Mouse (Mus musculus): Measurements from ENCODE around the gene Gtpbp1. TPM values are rescaled to one million over a fixed set of nuclear protein-coding genes. Genes with fewer than 3 reads are reported as not detected.

Gene Gtpbp1
- polyA plus RNA-seq, 1 experiment from 2014 or later: 38.1 TPM

DNA sequence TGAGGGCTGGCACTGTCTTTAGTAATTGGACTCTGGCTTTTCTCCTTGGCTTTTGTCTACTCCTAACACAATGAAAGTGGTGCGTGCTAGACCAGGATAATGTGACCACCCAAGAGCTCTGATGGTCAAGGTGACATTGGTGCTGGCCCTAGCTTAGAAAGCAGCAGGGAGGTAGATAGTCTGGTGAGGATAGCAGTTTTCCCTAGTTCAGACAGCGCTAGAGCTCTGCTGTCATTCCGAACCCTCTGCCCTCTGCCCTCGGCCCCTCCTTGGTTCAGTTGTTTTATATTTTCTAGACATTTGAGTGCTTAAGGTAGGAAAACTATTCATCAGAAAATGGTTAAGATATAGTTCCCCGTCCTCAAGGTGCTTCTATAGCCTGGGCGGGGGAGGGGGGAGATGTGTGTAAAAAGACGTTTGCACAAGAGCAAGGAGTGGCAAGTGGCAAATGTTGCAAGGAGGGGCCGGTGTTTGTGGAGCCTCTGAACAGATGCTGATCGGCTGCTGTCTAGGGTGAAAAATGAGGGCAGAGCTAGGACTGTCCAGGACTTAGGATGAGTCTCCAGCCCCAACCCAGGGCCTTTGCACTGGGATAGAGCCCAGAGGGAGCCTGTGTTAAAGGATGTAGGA is 7.0 kb downstream of the Gtpbp1 start:
- H3K4me3 ChIP-seq: no peak overlapping the region
- no peak overlapping the region; the same call in 1 of the 2 replicates for H3K9ac ChIP-seq
- no peaks in the 10 kb centered on the region for H3K9me3 ChIP-seq
- H3K4me2 ChIP-seq: no peak overlapping the region
- no peak for ATAC-seq (ENCODE audit: low read depth)
- peak overlapping the region; percentile 61 for H3K27ac ChIP-seq (replicated peaks)
- no peaks in the 10 kb centered on the region; the same call in 1 of the 2 replicates for H3K36me3 ChIP-seq
- WGBS: 75% methylated on average over 9 of the region's 9 CpGs
- peaks cover 28% of the 10 kb centered on the region for H3K4me1 ChIP-seq (replicated peaks)
- H3K27me3 ChIP-seq: no peaks in the 10 kb centered on the region

DNA sequence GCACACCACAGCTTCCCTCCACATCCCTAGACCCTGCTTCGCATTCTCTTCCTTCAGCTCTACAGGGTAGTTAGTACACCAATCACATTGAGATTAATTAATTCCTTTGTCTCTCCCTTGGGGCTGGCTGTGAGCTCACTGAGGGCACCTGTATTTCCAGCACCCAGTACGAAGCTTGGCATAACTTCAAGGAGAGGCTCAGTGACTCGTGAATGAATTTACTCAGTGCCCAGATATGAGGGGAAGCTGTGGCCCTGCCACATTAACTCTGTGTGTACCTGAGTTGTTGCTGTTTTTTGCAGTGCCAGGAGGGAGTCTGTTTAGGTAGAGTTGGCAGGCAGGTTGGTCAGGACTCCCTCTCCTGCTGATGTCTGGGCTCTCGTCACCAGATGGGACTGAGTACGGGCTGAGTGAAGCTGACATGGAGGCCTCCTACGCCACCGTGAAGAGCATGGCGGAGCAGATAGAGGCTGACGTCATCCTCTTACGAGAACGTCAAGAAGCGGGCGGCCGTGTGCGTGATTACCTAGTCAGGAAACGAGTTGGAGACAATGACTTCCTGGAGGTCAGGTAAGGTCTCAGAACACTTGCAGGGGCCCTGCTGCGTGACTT is 16.1 kb downstream of the Gtpbp1 start:
- 87% methylated on average over 17 of the region's 17 CpGs for WGBS
- no peak overlapping the region for H3K27ac ChIP-seq (replicated peaks)
- no peaks in the 10 kb centered on the region; the same call in 1 of the 2 replicates for H3K4me1 ChIP-seq (replicated peaks)
- ATAC-seq (ENCODE audit: low read depth): no peak
- H3K4me3 ChIP-seq: no peak overlapping the region
- H3K4me2 ChIP-seq: no peak overlapping the region
- peaks cover 56% of the 10 kb centered on the region for H3K36me3 ChIP-seq
- H3K9ac ChIP-seq: no peak overlapping the region
- no peaks in the 10 kb centered on the region for H3K9me3 ChIP-seq
- no peaks in the 10 kb centered on the region for H3K27me3 ChIP-seq

DNA sequence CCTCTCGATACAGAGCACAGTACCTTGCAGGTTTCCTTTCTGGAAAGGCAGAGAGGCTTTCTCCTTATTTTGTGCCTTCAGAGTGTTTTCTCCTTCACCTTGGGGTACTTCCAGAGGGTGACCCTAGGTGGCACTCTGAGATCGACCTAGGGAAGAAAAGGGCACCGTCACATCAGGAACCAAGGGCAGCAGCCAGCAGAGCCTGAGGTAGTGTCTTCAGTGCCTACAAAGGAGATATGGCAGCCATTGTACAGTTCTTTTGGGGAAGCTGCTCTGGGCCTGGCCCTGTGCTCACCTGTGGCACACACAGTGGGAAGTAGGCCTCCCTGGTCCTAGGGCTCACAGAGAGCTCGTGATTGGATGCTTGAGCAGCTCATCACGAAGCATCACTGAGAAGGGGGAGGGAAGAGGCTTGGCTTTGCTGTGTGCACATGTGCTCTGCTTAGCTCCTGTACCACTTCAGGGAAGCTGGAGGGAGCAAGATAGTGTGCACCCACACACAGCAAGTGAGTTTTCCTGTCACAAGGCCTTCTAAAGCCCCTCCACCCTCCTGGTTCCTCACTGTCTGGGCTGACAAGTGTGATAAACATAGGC is 17.7 kb downstream of the Gtpbp1 start:
- ATAC-seq (ENCODE audit: low read depth): no peak
- Histone ChIP-seq H3K9me3 (no peaks in the 10 kb centered on the region), H3K27me3 (no peaks in the 10 kb centered on the region), H3K36me3 (peaks cover 72% of the 10 kb centered on the region), H3K27ac (replicated peaks) (no peak overlapping the region), H3K4me2 (no peak overlapping the region), H3K4me1 (replicated peaks) (no peaks in the 10 kb centered on the region; the same call in 1 of the 2 replicates), H3K9ac (no peak overlapping the region), H3K4me3 (no peak overlapping the region)
- WGBS: 89% methylated on average over 5 of the region's 5 CpGs

DNA sequence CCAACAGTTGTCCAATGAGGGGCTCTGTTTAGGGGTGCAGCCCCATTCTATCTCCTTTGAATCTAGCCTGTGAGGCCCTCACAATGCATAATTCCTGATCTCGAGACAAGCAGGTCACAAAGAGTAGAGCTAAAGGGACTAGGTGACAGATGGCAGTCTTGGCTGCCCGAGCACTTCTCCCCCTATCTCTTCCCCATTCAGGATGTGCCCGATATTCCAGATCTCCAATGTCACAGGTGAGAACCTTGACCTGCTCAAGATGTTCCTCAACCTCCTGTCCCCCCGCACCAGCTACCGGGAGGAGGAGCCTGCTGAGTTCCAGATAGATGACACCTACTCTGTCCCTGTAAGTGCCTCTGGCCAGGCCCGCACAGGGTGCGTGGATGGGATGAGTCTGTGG is 25.0 kb downstream of the Gtpbp1 start:
- Histone ChIP-seq H3K4me2 (no peak overlapping the region), H3K9ac (no peak overlapping the region), H3K27ac (replicated peaks) (no peak overlapping the region), H3K27me3 (no peaks in the 10 kb centered on the region), H3K4me3 (no peak overlapping the region), H3K36me3 (peaks cover 98% of the 10 kb centered on the region), H3K4me1 (replicated peaks) (no peaks in the 10 kb centered on the region), H3K9me3 (no peaks in the 10 kb centered on the region)
- ATAC-seq (ENCODE audit: low read depth): no peak
- 94% methylated on average over 7 of the region's 7 CpGs for WGBS

DNA sequence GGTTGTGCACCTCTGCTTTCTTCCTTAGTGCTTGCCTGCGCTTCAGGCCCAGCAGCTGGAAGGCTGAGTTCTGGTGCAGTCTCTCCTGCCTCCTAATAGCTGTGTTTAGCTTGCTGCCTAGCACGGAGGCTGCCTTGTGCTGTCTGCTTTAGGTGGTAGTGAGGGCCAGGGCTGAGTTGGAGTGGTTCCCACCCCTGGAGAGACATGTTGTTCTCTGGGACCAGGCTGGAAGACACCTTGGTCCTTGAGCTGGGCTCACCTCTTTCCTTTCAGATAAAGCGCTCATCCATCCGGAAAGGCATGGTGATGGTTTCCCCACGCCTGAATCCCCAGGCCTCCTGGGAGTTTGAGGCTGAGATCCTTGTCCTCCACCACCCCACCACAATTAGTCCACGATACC is 26.1 kb downstream of the Gtpbp1 start:
- Histone ChIP-seq H3K27ac (replicated peaks) (no peak overlapping the region), H3K9ac (no peak overlapping the region), H3K9me3 (no peaks in the 10 kb centered on the region), H3K36me3 (peaks cover 96% of the 10 kb centered on the region), H3K27me3 (no peaks in the 10 kb centered on the region), H3K4me1 (replicated peaks) (no peaks in the 10 kb centered on the region), H3K4me3 (no peak overlapping the region), H3K4me2 (no peak overlapping the region)
- 92% methylated on average over 6 of the region's 6 CpGs for WGBS
- no peak for ATAC-seq (ENCODE audit: low read depth)

DNA sequence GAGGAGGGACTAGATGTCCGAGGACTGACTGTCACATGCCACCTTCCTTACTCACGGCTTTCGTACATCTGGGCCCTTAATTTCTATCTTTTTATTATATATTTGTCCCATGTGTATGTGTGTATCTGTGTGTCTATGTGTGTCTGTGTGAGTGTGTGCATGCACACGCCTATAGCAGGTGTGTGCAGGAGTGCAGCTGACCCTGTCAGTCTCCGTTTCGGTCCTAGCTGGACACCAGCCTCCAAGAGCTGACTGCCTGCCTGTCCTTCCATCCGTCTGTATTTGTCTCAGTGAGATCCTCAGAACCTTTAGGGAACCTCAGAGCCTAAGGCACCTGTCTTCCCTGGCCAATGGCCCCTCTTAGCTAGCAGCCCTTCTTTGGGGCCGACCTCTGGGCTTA is 29.6 kb downstream of the Gtpbp1 start:
- H3K4me1 ChIP-seq (replicated peaks): no peaks in the 10 kb centered on the region
- peaks cover 80% of the 10 kb centered on the region for H3K36me3 ChIP-seq
- no peaks in the 10 kb centered on the region for H3K9me3 ChIP-seq
- H3K27me3 ChIP-seq: no peaks in the 10 kb centered on the region
- ATAC-seq (ENCODE audit: low read depth): no peak
- H3K27ac ChIP-seq (replicated peaks): no peak overlapping the region
- no peak overlapping the region for H3K4me2 ChIP-seq
- H3K4me3 ChIP-seq: no peak overlapping the region
- H3K9ac ChIP-seq: no peak overlapping the region
- WGBS: 91% methylated on average over 8 of the region's 8 CpGs

DNA sequence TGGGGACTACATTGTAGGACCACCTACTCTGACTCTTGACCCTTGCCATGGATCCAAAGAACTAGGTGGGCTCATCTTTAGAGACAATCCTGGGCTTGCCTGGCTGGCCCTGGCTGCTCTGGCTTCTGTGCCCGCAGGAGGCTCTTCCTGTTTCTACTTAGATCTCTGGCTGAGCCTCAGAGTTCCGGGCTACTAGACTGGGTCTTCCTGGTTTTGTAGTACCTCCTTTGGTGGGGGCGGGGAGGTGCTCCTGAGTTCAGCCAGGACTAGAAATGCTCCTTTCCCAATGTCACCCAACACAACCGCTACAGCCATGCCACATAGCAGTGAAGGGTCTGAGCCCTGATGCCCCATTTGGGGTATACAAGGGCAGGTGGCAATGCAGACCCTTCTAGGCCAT is 30.2 kb downstream of the Gtpbp1 start:
- peaks cover 80% of the 10 kb centered on the region for H3K36me3 ChIP-seq
- H3K27me3 ChIP-seq: no peaks in the 10 kb centered on the region
- no peak overlapping the region for H3K4me2 ChIP-seq
- no peak overlapping the region for H3K4me3 ChIP-seq
- H3K9me3 ChIP-seq: no peaks in the 10 kb centered on the region
- H3K4me1 ChIP-seq (replicated peaks): no peaks in the 10 kb centered on the region
- no peak for ATAC-seq (ENCODE audit: low read depth)
- H3K9ac ChIP-seq: no peak overlapping the region
- WGBS: 92% methylated on average over 4 of the region's 4 CpGs
- H3K27ac ChIP-seq (replicated peaks): no peak overlapping the region

DNA sequence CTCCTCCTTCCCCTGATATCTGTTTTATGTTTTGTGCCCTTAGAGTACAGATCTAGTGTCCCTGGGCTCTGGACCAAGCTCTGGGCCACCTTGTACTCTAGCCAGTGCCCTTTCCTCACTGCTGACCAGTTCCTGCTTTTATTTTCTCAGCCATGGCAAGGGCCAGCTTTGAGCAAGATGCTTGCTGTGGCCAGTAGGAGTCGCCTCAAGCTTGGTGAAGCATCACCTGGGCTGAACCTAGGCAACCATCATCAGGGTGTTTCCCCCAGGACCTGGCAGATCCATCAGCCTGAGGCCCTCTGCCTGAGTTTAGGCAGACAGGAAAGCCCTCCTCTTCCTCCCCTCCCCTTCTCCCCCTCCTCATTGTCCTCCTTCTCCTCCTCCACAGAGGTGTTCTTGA is 32.8 kb downstream of the Gtpbp1 start:
- ATAC-seq (ENCODE audit: low read depth): no peak
- WGBS: 60% methylated on average over 1 of the region's 1 CpGs
- H3K4me1 ChIP-seq (replicated peaks): no peaks in the 10 kb centered on the region

DNA sequence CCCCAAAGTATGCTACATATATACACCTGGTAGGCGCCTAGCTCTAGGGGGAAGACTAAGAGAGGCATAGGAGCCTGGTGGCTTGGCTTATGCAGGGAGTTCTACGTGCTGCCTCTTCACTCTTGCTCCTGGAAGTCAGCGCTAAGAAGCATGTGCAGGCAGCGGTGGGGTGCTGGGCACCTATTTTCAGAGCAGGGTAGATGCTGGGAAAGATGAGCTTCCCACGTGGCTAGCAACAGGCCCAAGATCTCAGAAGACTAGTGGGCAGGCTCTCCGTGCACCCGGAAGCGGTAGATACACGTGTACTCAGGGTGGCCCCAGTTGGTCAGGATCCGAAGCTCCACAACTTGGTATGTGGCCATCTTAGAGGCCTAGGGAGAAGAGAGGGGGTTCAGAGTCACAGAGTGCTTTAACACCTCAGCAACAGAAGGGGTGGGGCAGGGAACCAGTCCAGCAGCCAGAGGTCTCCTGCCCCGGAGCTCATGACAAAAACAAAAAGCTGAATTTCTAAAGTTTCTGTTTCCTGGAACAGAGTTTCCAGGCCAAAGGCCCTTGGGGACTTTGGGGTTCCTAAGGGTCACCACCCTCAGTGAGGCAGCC is 34.6 kb downstream of the Gtpbp1 start:
- H3K27ac ChIP-seq (replicated peaks): no peak overlapping the region
- no peak overlapping the region for H3K4me3 ChIP-seq
- WGBS: 91% methylated on average over 11 of the region's 11 CpGs
- ATAC-seq (ENCODE audit: low read depth): no peak
- no peak overlapping the region for H3K4me2 ChIP-seq
- H3K9ac ChIP-seq: no peak overlapping the region
- H3K27me3 ChIP-seq: no peaks in the 10 kb centered on the region
- H3K9me3 ChIP-seq: no peaks in the 10 kb centered on the region
- no peaks in the 10 kb centered on the region for H3K4me1 ChIP-seq (replicated peaks)
- H3K36me3 ChIP-seq: peaks cover 79% of the 10 kb centered on the region

More for the DNA sequence above, 32.8 kb downstream of the Gtpbp1 start:
- Histone ChIP-seq H3K9me3 (no peaks in the 10 kb centered on the region), H3K9ac (no peak overlapping the region), H3K27ac (replicated peaks) (peak overlapping the region; percentile 29; the same call in 1 of the 2 replicates), H3K36me3 (peaks cover 80% of the 10 kb centered on the region), H3K4me3 (no peak overlapping the region), H3K27me3 (no peaks in the 10 kb centered on the region), H3K4me2 (no peak overlapping the region)

DNA sequence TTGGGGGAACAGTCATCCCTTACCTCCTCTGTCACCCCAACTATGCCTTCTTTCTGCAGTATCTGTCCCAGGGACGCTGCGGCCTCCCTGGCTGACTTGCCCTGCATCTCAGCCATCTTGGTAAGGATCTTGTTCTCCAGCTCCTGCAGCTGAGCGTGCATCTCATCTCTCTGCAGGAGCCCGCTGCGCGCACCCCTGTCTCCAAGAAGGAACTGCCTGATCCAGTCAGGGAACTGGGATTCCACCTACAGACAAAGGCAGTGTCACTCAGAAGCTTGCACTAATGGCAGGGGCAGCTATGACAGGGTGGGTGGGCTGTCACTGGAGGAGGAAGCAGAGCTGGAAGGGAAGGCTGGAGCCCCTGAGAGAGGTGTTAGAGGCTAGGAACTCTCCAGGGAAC is 37.2 kb downstream of the Gtpbp1 start:
- WGBS: 94% methylated on average over 6 of the region's 6 CpGs
- no peaks in the 10 kb centered on the region for H3K27me3 ChIP-seq
- H3K9me3 ChIP-seq: no peaks in the 10 kb centered on the region
- H3K27ac ChIP-seq (replicated peaks): no peak overlapping the region
- no peak for ATAC-seq (ENCODE audit: low read depth)
- H3K4me2 ChIP-seq: no peak overlapping the region
- 0 out of 2 replicates have a peak overlapping the region, but pooled peaks have one; percentile 34 for H3K9ac ChIP-seq
- H3K36me3 ChIP-seq: peaks cover 89% of the 10 kb centered on the region
- no peaks in the 10 kb centered on the region for H3K4me1 ChIP-seq (replicated peaks)
- H3K4me3 ChIP-seq: no peak overlapping the region

DNA sequence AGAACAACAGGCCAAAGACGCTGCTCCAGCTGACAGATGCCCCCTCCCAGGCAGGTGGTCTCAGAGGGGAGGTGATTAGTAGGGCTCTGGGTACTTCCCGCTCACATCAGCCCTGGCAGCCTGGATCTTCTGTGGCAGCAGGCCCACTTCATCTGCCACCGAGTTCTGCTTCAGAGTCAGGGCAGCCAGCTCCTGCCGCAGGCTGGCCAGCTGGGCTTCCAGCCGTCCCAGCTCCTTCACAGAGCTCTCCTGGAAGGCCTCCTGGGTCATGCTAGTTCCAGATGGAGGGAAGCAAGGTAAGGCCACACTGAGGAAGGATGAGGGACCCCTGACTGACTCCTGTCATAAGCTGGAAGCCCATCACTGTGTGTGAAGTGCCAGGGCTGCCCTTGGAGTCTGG is 37.7 kb downstream of the Gtpbp1 start:
- H3K27ac ChIP-seq (replicated peaks): 0 out of 2 replicates have a peak overlapping the region, but pooled peaks have one; percentile 42
- WGBS: 62% methylated on average over 5 of the region's 5 CpGs
- ATAC-seq (ENCODE audit: low read depth): no peak

DNA sequence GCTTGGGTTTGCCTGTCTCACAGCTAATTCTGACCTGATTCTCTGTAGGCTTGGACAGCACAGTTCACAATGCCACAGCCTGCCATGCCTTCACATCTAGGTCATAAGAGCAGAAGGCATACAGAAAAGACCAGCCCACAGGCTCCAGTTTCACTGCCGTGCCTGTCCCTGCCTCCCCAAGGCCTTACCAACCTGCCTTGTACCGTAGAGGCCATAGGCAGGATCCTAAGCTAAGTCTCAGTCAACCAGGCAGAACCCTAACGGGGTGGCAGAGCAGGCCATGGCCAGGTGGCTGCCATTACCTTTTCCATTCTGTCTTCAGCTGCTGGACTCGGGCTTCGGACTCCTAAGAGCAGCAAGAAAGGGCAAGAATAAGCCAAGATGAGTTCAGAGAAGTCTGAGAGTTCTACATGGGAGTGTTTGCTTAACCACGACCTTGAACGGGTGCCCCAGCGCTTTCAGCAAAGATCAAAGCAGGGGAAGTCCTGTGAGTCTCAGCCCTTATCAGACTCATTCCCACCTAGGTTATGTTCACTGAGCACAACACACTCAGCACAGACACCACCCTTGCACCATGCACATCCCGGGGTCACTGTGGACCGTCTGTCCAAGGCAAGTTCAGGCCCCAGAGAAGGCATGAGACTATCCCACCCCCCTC is 38.2 kb downstream of the Gtpbp1 start:
- Histone ChIP-seq H3K4me2 (no peak overlapping the region), H3K4me1 (replicated peaks) (no peaks in the 10 kb centered on the region), H3K9me3 (no peaks in the 10 kb centered on the region), H3K4me3 (no peak overlapping the region), H3K36me3 (peaks cover 94% of the 10 kb centered on the region), H3K9ac (no peak overlapping the region), H3K27me3 (no peaks in the 10 kb centered on the region), H3K27ac (replicated peaks) (no peak overlapping the region)
- no peak for ATAC-seq (ENCODE audit: low read depth)
- WGBS: 92% methylated on average over 10 of the region's 10 CpGs

More for the DNA sequence above, 37.7 kb downstream of the Gtpbp1 start:
- Histone ChIP-seq H3K4me1 (replicated peaks) (no peaks in the 10 kb centered on the region), H3K4me2 (no peak overlapping the region), H3K36me3 (peaks cover 93% of the 10 kb centered on the region), H3K9me3 (no peaks in the 10 kb centered on the region), H3K9ac (no peak overlapping the region), H3K27me3 (no peaks in the 10 kb centered on the region), H3K4me3 (no peak overlapping the region)
